Mouse (Mus musculus): Measurements from ENCODE around the gene Crtac1. TPM values are rescaled to one million over a fixed set of nuclear protein-coding genes. Genes with fewer than 3 reads are reported as not detected.

Gene Crtac1
- polyA plus RNA-seq, 1 experiment = 0.48 TPM

GRCm38 (mm10) chr19:42308931-42309330 lies 122.7 kb downstream of the Crtac1 start:
- no peaks in the 10 kb centered on the region for H3K27me3 ChIP-seq (ENCODE audit: control insufficient read depth, insufficient read depth, low read length)
- H3K4me3 ChIP-seq (ENCODE audit: low read depth, low read length) = no peak overlapping the region
- no peaks in the 10 kb centered on the region for H3K36me3 ChIP-seq (ENCODE audit: control insufficient read depth, insufficient read depth, low read length)
- no peaks in the 10 kb centered on the region; the same call in 1 of the 2 replicates for H3K4me1 ChIP-seq (ENCODE audit: control insufficient read depth, insufficient read depth, insufficient read length, low read length)
- TF ChIP-seq POLR2A (IDR thresholded peaks at IDR 0.05; ENCODE audit: low read depth, low read length) = no peak
- no peak for TF ChIP-seq CTCF (IDR thresholded peaks at IDR 0.05; ENCODE audit: extremely low read depth, insufficient read length, insufficient replicate concordance, low read depth, low read length)
- 76% methylated on average over 12 of the region's 12 CpGs for WGBS
- no peak overlapping the region for H3K27ac ChIP-seq (ENCODE audit: insufficient read depth, low read depth, low read length)

DNA sequence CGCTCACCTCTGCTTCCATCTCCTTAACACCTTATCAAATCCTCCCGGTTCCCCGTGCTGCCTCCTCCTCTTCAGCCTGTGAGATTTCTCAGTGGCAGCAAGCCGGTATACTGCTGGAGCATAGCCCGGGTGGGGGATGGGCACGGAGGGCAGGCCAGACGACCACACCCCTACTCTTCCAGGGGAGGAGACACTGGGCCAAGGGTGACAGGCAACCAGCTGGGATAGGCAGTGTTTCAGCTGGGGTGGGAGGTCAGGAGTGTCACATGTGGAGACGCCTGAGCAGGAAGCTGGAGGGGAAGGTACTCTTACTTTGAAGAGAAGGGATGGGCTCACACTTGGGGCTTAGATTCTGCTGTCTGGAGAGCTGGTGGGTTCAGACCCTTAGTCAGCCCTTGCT lies 124.6 kb downstream of the Crtac1 start:
- H3K36me3 ChIP-seq (ENCODE audit: control insufficient read depth, insufficient read depth, low read length) = no peaks in the 10 kb centered on the region
- TF ChIP-seq CTCF (IDR thresholded peaks at IDR 0.05; ENCODE audit: extremely low read depth, insufficient read length, insufficient replicate concordance, low read depth, low read length) = no peak
- no peak for TF ChIP-seq POLR2A (IDR thresholded peaks at IDR 0.05; ENCODE audit: low read depth, low read length)
- WGBS = 8% methylated on average over 8 of the region's 8 CpGs

DNA sequence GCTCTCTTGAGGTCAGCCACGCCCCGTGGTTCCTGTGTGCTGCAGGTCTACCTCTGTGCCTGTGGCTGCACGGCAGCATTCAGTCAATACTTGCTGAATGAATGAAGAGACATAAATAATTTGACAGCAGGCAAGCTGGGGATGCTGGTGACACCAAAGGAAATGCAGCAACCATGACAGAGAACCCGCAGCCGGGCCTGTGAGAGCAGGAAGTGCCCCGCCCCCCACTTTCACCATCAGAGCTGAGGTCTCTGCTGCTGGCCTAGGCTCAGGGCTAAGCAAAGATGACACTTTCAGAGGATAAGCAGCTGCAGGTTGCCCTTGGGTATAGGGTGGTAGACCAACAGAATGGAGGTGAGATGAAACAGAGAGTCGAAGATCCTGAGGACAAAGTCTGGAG lies 125.4 kb downstream of the Crtac1 start:
- WGBS = 36% methylated on average over 7 of the region's 7 CpGs
- Histone ChIP-seq H3K4me3 (ENCODE audit: low read depth, low read length) (no peak overlapping the region), H3K36me3 (ENCODE audit: control insufficient read depth, insufficient read depth, low read length) (no peaks in the 10 kb centered on the region), H3K27ac (ENCODE audit: insufficient read depth, low read depth, low read length) (no peak overlapping the region), H3K4me1 (ENCODE audit: control insufficient read depth, insufficient read depth, insufficient read length, low read length) (no peaks in the 10 kb centered on the region; the same call in 1 of the 2 replicates), H3K27me3 (ENCODE audit: control insufficient read depth, insufficient read depth, low read length) (0 out of 2 replicates have a peak, but pooled peaks cover 4% of the 10 kb centered on the region)
- TF ChIP-seq POLR2A (IDR thresholded peaks at IDR 0.05; ENCODE audit: low read depth, low read length) (no peak), CTCF (IDR thresholded peaks at IDR 0.05; ENCODE audit: extremely low read depth, insufficient read length, insufficient replicate concordance, low read depth, low read length) (no peak)

More for the DNA sequence above, 124.6 kb downstream of the Crtac1 start:
- no peaks in the 10 kb centered on the region; the same call in 1 of the 2 replicates for H3K4me1 ChIP-seq (ENCODE audit: control insufficient read depth, insufficient read depth, insufficient read length, low read length)
- H3K27ac ChIP-seq (ENCODE audit: insufficient read depth, low read depth, low read length) = no peak overlapping the region
- 0 out of 2 replicates have a peak, but pooled peaks cover 4% of the 10 kb centered on the region for H3K27me3 ChIP-seq (ENCODE audit: control insufficient read depth, insufficient read depth, low read length)
- H3K4me3 ChIP-seq (ENCODE audit: low read depth, low read length) = no peak overlapping the region

DNA sequence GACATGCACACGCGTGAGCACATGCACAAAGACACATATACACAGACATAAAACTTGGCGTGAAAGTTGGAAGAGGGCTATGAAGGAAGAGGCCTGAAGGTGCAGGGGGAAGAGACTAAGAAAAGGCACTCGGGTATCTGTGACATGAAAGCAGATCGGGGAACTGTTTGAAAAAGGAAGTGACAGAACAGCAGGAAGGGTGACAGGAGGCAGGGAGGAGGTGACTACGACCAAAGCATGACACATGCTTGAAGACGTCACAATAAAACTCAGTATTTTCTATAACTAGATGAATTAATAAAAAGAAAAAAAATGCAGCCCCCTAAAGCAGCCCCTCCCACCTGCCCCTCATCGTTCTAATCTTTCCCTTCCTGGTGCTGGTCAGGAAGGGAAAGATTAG lies 125.8 kb downstream of the Crtac1 start:
- TF ChIP-seq CTCF (IDR thresholded peaks at IDR 0.05; ENCODE audit: extremely low read depth, insufficient read length, insufficient replicate concordance, low read depth, low read length) (no peak), POLR2A (IDR thresholded peaks at IDR 0.05; ENCODE audit: low read depth, low read length) (no peak)
- WGBS = 48% methylated on average over 8 of the region's 8 CpGs
- H3K36me3 ChIP-seq (ENCODE audit: control insufficient read depth, insufficient read depth, low read length) = no peaks in the 10 kb centered on the region
- H3K27ac ChIP-seq (ENCODE audit: insufficient read depth, low read depth, low read length) = no peak overlapping the region
- no peaks in the 10 kb centered on the region; the same call in 1 of the 2 replicates for H3K4me1 ChIP-seq (ENCODE audit: control insufficient read depth, insufficient read depth, insufficient read length, low read length)
- 0 out of 2 replicates have a peak, but pooled peaks cover 4% of the 10 kb centered on the region for H3K27me3 ChIP-seq (ENCODE audit: control insufficient read depth, insufficient read depth, low read length)
- H3K4me3 ChIP-seq (ENCODE audit: low read depth, low read length) = no peak overlapping the region

- 0 out of 2 replicates have a peak, but pooled peaks cover 4% of the 10 kb centered on the region for H3K27me3 ChIP-seq (ENCODE audit: control insufficient read depth, insufficient read depth, low read length)
- H3K27ac ChIP-seq (ENCODE audit: insufficient read depth, low read depth, low read length) = no peak overlapping the region
- no peaks in the 10 kb centered on the region; the same call in 1 of the 2 replicates for H3K4me1 ChIP-seq (ENCODE audit: control insufficient read depth, insufficient read depth, insufficient read length, low read length)
- H3K4me3 ChIP-seq (ENCODE audit: low read depth, low read length) = no peak overlapping the region
- WGBS = 74% methylated on average over 13 of the region's 13 CpGs
- no peaks in the 10 kb centered on the region for H3K36me3 ChIP-seq (ENCODE audit: control insufficient read depth, insufficient read depth, low read length)
- TF ChIP-seq POLR2A (IDR thresholded peaks at IDR 0.05; ENCODE audit: low read depth, low read length) = no peak
- no peak for TF ChIP-seq CTCF (IDR thresholded peaks at IDR 0.05; ENCODE audit: extremely low read depth, insufficient read length, insufficient replicate concordance, low read depth, low read length)
Measured at GRCm38 (mm10) chr19:42304506-42304905, 127.1 kb downstream of the Crtac1 start.

- Histone ChIP-seq H3K4me1 (ENCODE audit: control insufficient read depth, insufficient read depth, insufficient read length, low read length) (no peaks in the 10 kb centered on the region; the same call in 1 of the 2 replicates), H3K27ac (ENCODE audit: insufficient read depth, low read depth, low read length) (no peak overlapping the region), H3K27me3 (ENCODE audit: control insufficient read depth, insufficient read depth, low read length) (0 out of 2 replicates have a peak, but pooled peaks cover 4% of the 10 kb centered on the region), H3K4me3 (ENCODE audit: low read depth, low read length) (no peak overlapping the region), H3K36me3 (ENCODE audit: control insufficient read depth, insufficient read depth, low read length) (no peaks in the 10 kb centered on the region)
- WGBS = 68% methylated on average over 12 of the region's 12 CpGs
- TF ChIP-seq CTCF (IDR thresholded peaks at IDR 0.05; ENCODE audit: extremely low read depth, insufficient read length, insufficient replicate concordance, low read depth, low read length) = no peak
- no peak for TF ChIP-seq POLR2A (IDR thresholded peaks at IDR 0.05; ENCODE audit: low read depth, low read length)
Measured at GRCm38 (mm10) chr19:42303210-42303813, 128.3 kb downstream of the Crtac1 start.

GRCm38 (mm10) chr19:42293216-42293615 lies 138.4 kb downstream of the Crtac1 start:
- no peaks in the 10 kb centered on the region for H3K27me3 ChIP-seq (ENCODE audit: control insufficient read depth, insufficient read depth, low read length)
- TF ChIP-seq CTCF (IDR thresholded peaks at IDR 0.05; ENCODE audit: extremely low read depth, insufficient read length, insufficient replicate concordance, low read depth, low read length) = no peak
- no peak overlapping the region for H3K4me3 ChIP-seq (ENCODE audit: low read depth, low read length)
- no peaks in the 10 kb centered on the region for H3K36me3 ChIP-seq (ENCODE audit: control insufficient read depth, insufficient read depth, low read length)
- WGBS = 83% methylated on average over 6 of the region's 6 CpGs
- H3K4me1 ChIP-seq (ENCODE audit: control insufficient read depth, insufficient read depth, insufficient read length, low read length) = no peaks in the 10 kb centered on the region
- no peak overlapping the region for H3K27ac ChIP-seq (ENCODE audit: insufficient read depth, low read depth, low read length)
